Mouse (Mus musculus) neural tube, embryonic 11.5 days (tissue): ENCODE results near the gene Rhoh. TPM values are rescaled to one million over a fixed set of nuclear protein-coding genes. Genes with fewer than 3 reads are reported as not detected.

Source experiments
- ATAC-seq: fragments of 200-750 bp; cut with Nextera tagmentation; 2 replicates; pipeline ENCODE4 v1.8.0; 2017; ENCODE audit warnings: moderate number of reproducible peaks, mild to moderate bottlenecking, moderate TSS enrichment, moderate library complexity; ENCODE audit not compliant: insufficient read depth, low FRiP score, low TSS enrichment
- DNase-seq: peaks from one replicate; pipeline ENCODE4 v3.0.0-alpha.2; 2015; ENCODE audit warnings: low spot score
- H3K27ac ChIP-seq: fragments of 300-500 bp; sonication (generic); 2 replicates; pipeline ENCODE4 v1.5.1; 2014; ENCODE audit warnings: low read depth, mild to moderate bottlenecking, low read length
- H3K27me3 ChIP-seq: fragments of 300-500 bp; sonication (generic); 2 replicates; pipeline ENCODE4 v1.6.1; 2014; ENCODE audit warnings: mild to moderate bottlenecking, low read length, mixed read lengths; ENCODE audit not compliant: control insufficient read depth, insufficient read depth
- H3K36me3 ChIP-seq: fragments of 300-500 bp; sonication (generic); 2 replicates; pipeline ENCODE4 v1.6.1; 2014; ENCODE audit warnings: mild to moderate bottlenecking, low read length, moderate library complexity, mixed read lengths; ENCODE audit not compliant: control insufficient read depth, insufficient read depth
- H3K4me1 ChIP-seq: fragments of 300-500 bp; sonication (generic); 2 replicates; pipeline ENCODE4 v1.6.1; 2014; ENCODE audit warnings: low read length, mixed read lengths; ENCODE audit not compliant: control insufficient read depth, insufficient read depth
- H3K4me2 ChIP-seq: fragments of 300-500 bp; sonication (generic); 2 replicates; pipeline ENCODE4 v1.6.1; 2014; ENCODE audit warnings: low read depth, mild to moderate bottlenecking, moderate library complexity
- H3K4me3 ChIP-seq: fragments of 300-500 bp; sonication (generic); 2 replicates; pipeline ENCODE4 v1.5.1; 2014; ENCODE audit warnings: low read depth, low read length
- H3K9ac ChIP-seq: fragments of 300-500 bp; sonication (generic); 2 replicates; pipeline ENCODE4 v1.6.1; 2014; ENCODE audit warnings: mild to moderate bottlenecking, low read length
- H3K9me3 ChIP-seq: fragments of 300-500 bp; sonication (generic); 2 replicates; pipeline ENCODE4 v1.6.1; 2016; ENCODE audit warnings: low read length; ENCODE audit not compliant: control insufficient read depth
- WGBS: fragments of 180-500 bp; shearing (Covaris S2); extraction: QIAGEN DNeasy Blood & Tissue Kit; methylation state at CpG from one replicate; pipeline ENCODE4 v1.1.7; 2014; 5-methylcytosine and 5-hydroxymethylcytosine counted together
- polyA plus RNA-seq: library from polyadenylated mRNA; unstranded; fragments of >200 nt; fragmentation: Nextera tagmentation; extraction: Ambion mirVana; gene quantifications from 2 replicates; pipeline ENCODE4 v1.2.1, GENCODE M21; 2014

Rhoh gene
- 0.37 and 0.73 TPM in 2 replicates for polyA plus RNA-seq

- Histone ChIP-seq H3K27me3 (no peaks in the 10 kb centered on the region), H3K27ac (no peak within 1 kb of the TSS), H3K9me3 (no peaks in the 10 kb centered on the region), H3K9ac (no peak within 1 kb of the TSS), H3K36me3 (no peaks in the 10 kb centered on the region), H3K4me3 (no peak within 1 kb of the TSS), H3K4me2 (no peak within 1 kb of the TSS), H3K4me1 (no peaks in the 10 kb centered on the region)
- ATAC-seq (no peak), DNase-seq (no peak)
- 86% methylated on average over 10 of the region's 10 CpGs for WGBS
Observed at GRCm38 (mm10) chr5:65861154-65861944, at the start of gene Rhoh. Rhoh (plus strand) TSS chr5:65861213.

- DNase-seq (peak; percentile 44), ATAC-seq (no peak)
- H3K36me3 ChIP-seq = peaks cover 13% of the 10 kb centered on the region
- no peak overlapping the region for H3K4me2 ChIP-seq
- WGBS = 80% methylated on average over 5 of the region's 5 CpGs
- no peak overlapping the region for H3K27ac ChIP-seq
- H3K4me3 ChIP-seq = no peak overlapping the region
- H3K9ac ChIP-seq = no peak overlapping the region
- no peaks in the 10 kb centered on the region for H3K4me1 ChIP-seq
- H3K27me3 ChIP-seq = no peaks in the 10 kb centered on the region
- no peaks in the 10 kb centered on the region for H3K9me3 ChIP-seq
Observed at GRCm38 (mm10) chr5:65823601-65824133, 37.3 kb upstream of the Rhoh start.

DNA sequence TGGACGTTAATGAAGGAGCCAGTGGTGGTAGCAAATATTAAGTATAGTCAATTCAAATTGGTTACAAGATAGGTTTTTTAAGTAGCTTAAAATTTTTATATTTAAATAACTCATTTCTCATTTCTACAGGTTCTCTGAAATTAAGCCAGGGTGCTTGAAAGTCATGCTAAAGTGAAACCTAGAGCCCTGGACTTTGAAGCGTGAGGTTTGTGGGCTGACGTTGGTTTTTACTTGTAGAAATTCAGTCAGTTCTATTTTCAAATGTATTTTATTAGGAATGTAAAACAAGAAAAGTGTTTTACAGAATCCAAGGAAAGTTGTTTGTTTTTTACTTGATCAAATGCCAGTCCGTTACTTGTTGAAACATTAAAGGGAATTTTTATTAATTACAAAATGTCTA is 34.5 kb upstream of the Rhoh start:
- Histone ChIP-seq H3K36me3 (peaks cover 13% of the 10 kb centered on the region), H3K9ac (no peak overlapping the region), H3K4me1 (no peaks in the 10 kb centered on the region), H3K9me3 (no peaks in the 10 kb centered on the region), H3K4me3 (no peak overlapping the region), H3K27ac (no peak overlapping the region), H3K4me2 (no peak overlapping the region), H3K27me3 (no peaks in the 10 kb centered on the region)
- DNase-seq (no peak), ATAC-seq (no peak)
- 95% methylated on average over 4 of the region's 4 CpGs for WGBS

DNA sequence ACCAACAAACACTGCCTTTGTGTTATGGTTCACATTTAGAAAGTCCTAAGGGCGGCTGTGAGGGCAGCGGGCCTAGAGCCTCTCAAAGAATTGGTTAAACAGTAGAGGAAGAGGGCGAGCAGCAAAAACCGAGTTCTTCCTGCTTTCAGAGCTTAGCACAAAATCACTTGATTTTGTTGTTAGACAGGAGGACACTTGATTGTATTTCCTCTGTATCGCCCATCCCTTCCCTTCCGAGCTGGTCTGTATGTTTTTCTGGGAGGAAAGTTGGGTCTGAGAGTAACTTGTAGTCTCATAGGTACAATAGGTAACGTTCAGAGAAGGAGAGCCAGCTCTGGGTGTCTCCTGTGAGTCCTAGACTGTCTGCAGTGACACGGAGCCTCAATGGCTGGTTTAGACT is 33.9 kb upstream of the Rhoh start:
- no peak for DNase-seq
- no peak for ATAC-seq
- H3K9ac ChIP-seq = no peak overlapping the region
- H3K4me1 ChIP-seq = no peaks in the 10 kb centered on the region
- no peaks in the 10 kb centered on the region for H3K27me3 ChIP-seq
- H3K4me3 ChIP-seq = no peak overlapping the region
- H3K9me3 ChIP-seq = no peaks in the 10 kb centered on the region
- H3K36me3 ChIP-seq = peaks cover 9% of the 10 kb centered on the region
- 89% methylated on average over 8 of the region's 8 CpGs for WGBS
- H3K4me2 ChIP-seq = no peak overlapping the region
- H3K27ac ChIP-seq = no peak overlapping the region

- H3K4me3 ChIP-seq = no peak overlapping the region
- peaks cover 4% of the 10 kb centered on the region; the same call in 1 of the 2 replicates for H3K36me3 ChIP-seq
- 93% methylated on average over 5 of the region's 5 CpGs for WGBS
- no peak overlapping the region for H3K4me2 ChIP-seq
- H3K9me3 ChIP-seq = no peaks in the 10 kb centered on the region
- no peaks in the 10 kb centered on the region for H3K4me1 ChIP-seq
- no peak for ATAC-seq
- H3K27ac ChIP-seq = no peak overlapping the region
- H3K27me3 ChIP-seq = no peaks in the 10 kb centered on the region
- no peak for DNase-seq
- H3K9ac ChIP-seq = no peak overlapping the region
Observed at GRCm38 (mm10) chr5:65828261-65828660, 32.8 kb upstream of the Rhoh start.

GRCm38 (mm10) chr5:65829059-65829458 is 32.0 kb upstream of the Rhoh start:
- ATAC-seq (no peak), DNase-seq (no peak)
- H3K9me3 ChIP-seq = no peaks in the 10 kb centered on the region
- H3K27ac ChIP-seq = no peak overlapping the region
- H3K4me1 ChIP-seq = no peaks in the 10 kb centered on the region
- H3K4me2 ChIP-seq = no peak overlapping the region
- H3K4me3 ChIP-seq = no peak overlapping the region
- H3K36me3 ChIP-seq = peaks cover 4% of the 10 kb centered on the region; the same call in 1 of the 2 replicates
- H3K9ac ChIP-seq = no peak overlapping the region
- H3K27me3 ChIP-seq = no peaks in the 10 kb centered on the region
- 87% methylated on average over 2 of the region's 2 CpGs for WGBS

- H3K27me3 ChIP-seq = no peaks in the 10 kb centered on the region
- H3K4me2 ChIP-seq = no peak overlapping the region
- WGBS = 90% methylated on average over 11 of the region's 11 CpGs
- no peak for DNase-seq
- no peak overlapping the region for H3K9ac ChIP-seq
- H3K27ac ChIP-seq = no peak overlapping the region
- H3K9me3 ChIP-seq = no peaks in the 10 kb centered on the region
- H3K4me1 ChIP-seq = no peaks in the 10 kb centered on the region
- peaks cover 2% of the 10 kb centered on the region; the same call in 1 of the 2 replicates for H3K36me3 ChIP-seq
- ATAC-seq = no peak
- H3K4me3 ChIP-seq = no peak overlapping the region
Observed at GRCm38 (mm10) chr5:65831917-65832618, 28.9 kb upstream of the Rhoh start.

- Histone ChIP-seq H3K27ac (no peak overlapping the region), H3K9ac (no peak overlapping the region), H3K36me3 (no peaks in the 10 kb centered on the region), H3K4me1 (no peaks in the 10 kb centered on the region), H3K4me2 (no peak overlapping the region), H3K9me3 (no peaks in the 10 kb centered on the region), H3K4me3 (no peak overlapping the region), H3K27me3 (no peaks in the 10 kb centered on the region)
- no peak for DNase-seq
- ATAC-seq = no peak
- 83% methylated on average over 3 of the region's 3 CpGs for WGBS
Observed at GRCm38 (mm10) chr5:65833092-65833491, 27.9 kb upstream of the Rhoh start.
